Comparison of ENCODE assay signal across 23 mouse cellular contexts in the genomic region with DNA sequence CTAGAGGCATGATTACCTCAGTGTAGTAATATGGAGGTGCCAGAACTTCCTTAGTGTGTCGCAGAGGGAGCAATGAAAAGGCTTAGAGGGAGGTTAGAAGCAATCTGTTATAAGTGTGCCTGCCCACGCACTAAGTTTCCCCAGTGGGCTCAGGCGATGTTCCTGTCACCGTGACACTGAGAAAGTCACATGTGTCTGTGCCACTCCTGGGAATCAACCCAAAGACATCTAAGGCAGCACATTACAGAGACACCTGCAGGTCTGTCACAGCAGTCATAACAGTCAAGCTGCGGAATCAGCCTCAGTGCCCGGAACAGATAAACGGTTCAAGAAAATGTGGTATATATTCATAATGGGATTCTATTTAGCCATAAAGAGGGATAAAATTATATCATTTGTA. TPM values are rescaled to one million over a fixed set of nuclear protein-coding genes. Genes with fewer than 3 reads are reported as not detected.
DNase-seq lines count a peak whose midpoint lies in the region; ATAC-seq and TF ChIP-seq lines count a peak whose summit lies in the region.
"Had no signal": no experiment of that assay in that cellular context is flagged by ENCODE, and none has a peak within 500 bp of the region (broad histone marks: within the 10 kb centered on the region; RNA-seq: fewer than 3 reads in every experiment).

No protein-coding gene starts in this region.

- H3K9ac ChIP-seq in midbrain, embryonic 15.5 days = no peak overlapping the region
- H3K9ac ChIP-seq: embryonic facial prominence, embryonic 13.5 days; liver, postnatal 0 days; neural tube, embryonic 12.5 days; stomach, embryonic 15.5 days had no signal

- TF ChIP-seq POLR2A in brain, embryonic 14.5 days (IDR thresholded peaks at IDR 0.05; ENCODE audit: borderline replicate concordance, extremely low read depth, insufficient read depth, insufficient read length, poor library complexity, severe bottlenecking) = no peak

- peak; percentile 12 to 52 for DNase-seq in left cerebral cortex, adult 8-10 months (ENCODE audit: low spot score in 2 of 2)
- DNase-seq in left cerebral cortex, postnatal 10 days (ENCODE audit: extremely low spot score in 1 of 2, low spot score in 2 of 2) = no peak
- DNase-seq in brain, embryonic 14.5 days (ENCODE audit: low read depth) = peak; percentile 56
- DNase-seq in layer of hippocampus, postnatal 36 days = no peak
- no peak for DNase-seq in cerebellum, adult 8-10 months
- DNase-seq: adrenal gland, adult 8-10 months; B cell, adult 2 months; cerebellum, adult 2 months; gastrocnemius, postnatal 10 days; heart, adult 2 months; liver; liver, postnatal 0 days; thymus, postnatal 14 days had no signal

- peaks cover 36% of the 10 kb centered on the region for H3K4me1 ChIP-seq in midbrain, embryonic 15.5 days
- H3K4me1 ChIP-seq: embryonic facial prominence, embryonic 13.5 days; stomach, embryonic 15.5 days had no signal

- H3K9me3 ChIP-seq in midbrain, embryonic 15.5 days = no peaks in the 10 kb centered on the region
- H3K9me3 ChIP-seq: embryonic facial prominence, embryonic 13.5 days; hindbrain, embryonic 10.5 days; neural tube, embryonic 12.5 days; stomach, embryonic 15.5 days had no signal

- peak overlapping the region; percentile 83; the same call in 1 of the 2 replicates for H3K27ac ChIP-seq in midbrain, embryonic 15.5 days
- H3K27ac ChIP-seq: embryonic facial prominence, embryonic 13.5 days; heart, adult 2 months; hindbrain, embryonic 10.5 days; neural tube, embryonic 12.5 days; stomach, embryonic 15.5 days had no signal

- no peak for TF ChIP-seq CTCF in brain, embryonic 14.5 days (IDR thresholded peaks at IDR 0.05; ENCODE audit: borderline replicate concordance, extremely low read depth, insufficient read depth, insufficient read length)

- no peak overlapping the region for H3K4me2 ChIP-seq in midbrain, embryonic 15.5 days
- H3K4me2 ChIP-seq: embryonic facial prominence, embryonic 13.5 days; neural tube, embryonic 12.5 days; stomach, embryonic 15.5 days had no signal

- 62% methylated on average over 7 of the region's 7 CpGs for WGBS in midbrain, embryonic 15.5 days

- intact Hi-C loops in left cerebral cortex, postnatal 10 days (cut with DNase I) = no loop called here

- H3K27me3 ChIP-seq in midbrain, embryonic 15.5 days (replicated peaks) = 0 out of 2 replicates have a peak, but pooled peaks cover 3% of the 10 kb centered on the region

- no peak overlapping the region for H3K4me3 ChIP-seq in midbrain, embryonic 15.5 days
- H3K4me3 ChIP-seq: embryonic facial prominence, embryonic 13.5 days; heart, adult 2 months; hindbrain, embryonic 10.5 days; neural tube, embryonic 12.5 days; stomach, embryonic 15.5 days had no signal

- no peaks in the 10 kb centered on the region for H3K36me3 ChIP-seq in midbrain, embryonic 15.5 days (replicated peaks)
- H3K36me3 ChIP-seq: embryonic facial prominence, embryonic 13.5 days; hindbrain, embryonic 10.5 days; neural tube, embryonic 12.5 days; stomach, embryonic 15.5 days had no signal

- peak; percentile 81 for ATAC-seq in frontal cortex, adult (ENCODE audit: low TSS enrichment)
- ATAC-seq in midbrain, embryonic 15.5 days (replicated peaks) = no peak
- no peak for ATAC-seq in megakaryocyte progenitor cell, adult 5-6 weeks (replicated peaks; ENCODE audit: poor library complexity)
- ATAC-seq: liver, postnatal 0 days had no signal

RNA-seq across cellular contexts. Expression of gene Igfbpl1, which starts 5.3 kb away (rescaled TPM):
- total RNA-seq in left cerebral cortex, adult 8-10 months (2022) = 1 to 10 TPM in 3 of 4 experiments, under 1 TPM in 1; 0.62 to 2.9 (median 2.1) TPM
- 1 to 10 TPM; 2.6 to 2.9 TPM for total RNA-seq in left cerebral cortex, postnatal 10 days (2021)
- 266 and 421 TPM in 2 replicates for polyA plus RNA-seq in brain, embryonic 14.5 days (2012; rRNA removed)
- polyA plus RNA-seq in midbrain, embryonic 15.5 days (2015; fragmentation: Nextera tagmentation; extraction: Ambion mirVana) = 57.0 and 65.1 TPM in 2 replicates
- 1 to 10 TPM; 6.6 TPM for total RNA-seq in layer of hippocampus, postnatal 36 days (2021)
- total RNA-seq in megakaryocyte progenitor cell, adult 5-6 weeks (2015) = not detected in 2 replicates
- not detected in 2 replicates for total RNA-seq in megakaryocyte progenitor cell, adult 5-6 weeks (2017)
- polyA plus RNA-seq: kidney, embryonic 16.5 days; liver, postnatal 0 days; spleen, adult 2 months had no signal

RNA-seq across cellular contexts. Expression of gene Stra6l, which starts 16.5 kb away (rescaled TPM):
- under 1 TPM in 2 of 4 experiments, not detected in 2; 0.11 to 0.16 TPM for total RNA-seq in left cerebral cortex, adult 8-10 months (2022)
- not detected for total RNA-seq in left cerebral cortex, postnatal 10 days (2021)
- 2.6 and 4.1 TPM in 2 replicates for polyA plus RNA-seq in brain, embryonic 14.5 days (2012; rRNA removed)
- polyA plus RNA-seq in midbrain, embryonic 15.5 days (2015; fragmentation: Nextera tagmentation; extraction: Ambion mirVana) = 1.0 and 1.1 TPM in 2 replicates
- not detected for total RNA-seq in layer of hippocampus, postnatal 36 days (2021)
- 0.24 TPM in 1 of 2 replicates, not detected in the other for total RNA-seq in megakaryocyte progenitor cell, adult 5-6 weeks (2015)
- 0.07 TPM in 1 of 2 replicates, not detected in the other for total RNA-seq in megakaryocyte progenitor cell, adult 5-6 weeks (2017)
- total RNA-seq: heart, adult 2 months; layer of hippocampus, adult 18-20 months had no signal
- polyA plus RNA-seq: embryonic facial prominence, embryonic 13.5 days had no signal

RNA-seq across cellular contexts. Expression of gene Aldh1b1, which starts 33.2 kb away (rescaled TPM):
- total RNA-seq in left cerebral cortex, adult 8-10 months (2022) = 1 to 10 TPM; 7.0 to 8.8 (median 7.8) TPM
- 10 to 100 TPM; 17.7 to 18.3 TPM for total RNA-seq in left cerebral cortex, postnatal 10 days (2021)
- polyA plus RNA-seq in brain, embryonic 14.5 days (2012; rRNA removed) = 9.8 and 11.4 TPM in 2 replicates
- 22.5 and 23.3 TPM in 2 replicates for polyA plus RNA-seq in midbrain, embryonic 15.5 days (2015; fragmentation: Nextera tagmentation; extraction: Ambion mirVana)
- total RNA-seq in layer of hippocampus, postnatal 36 days (2021) = 1 to 10 TPM; 8.1 to 8.7 TPM
- total RNA-seq in megakaryocyte progenitor cell, adult 5-6 weeks (2015) = 5.4 and 7.5 TPM in 2 replicates
- total RNA-seq in megakaryocyte progenitor cell, adult 5-6 weeks (2017) = 21.9 and 28.6 TPM in 2 replicates

RNA-seq across cellular contexts. Expression of gene Ccdc180, which starts 58.1 kb away (rescaled TPM):
- total RNA-seq in left cerebral cortex, adult 8-10 months (2022) = under 1 TPM; 0.21 to 0.44 (median 0.36) TPM
- total RNA-seq in left cerebral cortex, postnatal 10 days (2021) = under 1 TPM; 0.08 to 0.21 TPM
- polyA plus RNA-seq in brain, embryonic 14.5 days (2012; rRNA removed) = 0.21 and 0.41 TPM in 2 replicates
- polyA plus RNA-seq in midbrain, embryonic 15.5 days (2015; fragmentation: Nextera tagmentation; extraction: Ambion mirVana) = 0.39 and 0.43 TPM in 2 replicates
- total RNA-seq in layer of hippocampus, postnatal 36 days (2021) = under 1 TPM; 0.10 to 0.25 TPM
- 0.22 and 1.1 TPM in 2 replicates for total RNA-seq in megakaryocyte progenitor cell, adult 5-6 weeks (2015)
- 0.24 and 0.71 TPM in 2 replicates for total RNA-seq in megakaryocyte progenitor cell, adult 5-6 weeks (2017)
- total RNA-seq: gastrocnemius, postnatal 10 days; heart, adult 2 months had no signal
- polyA plus RNA-seq: embryonic facial prominence, embryonic 13.5 days; neural tube, embryonic 12.5 days; spleen, adult 2 months had no signal

Comparison
In these comparisons a context has a peak if more than half of its experiments do, and no peak if none do; other contexts are left out.
1. DNase-seq: peak in left cerebral cortex, adult 8-10 months (2 of 2) and brain, embryonic 14.5 days (single experiment); none in left cerebral cortex, postnatal 10 days (0 of 2), layer of hippocampus, postnatal 36 days (0 of 2) and cerebellum, adult 8-10 months (single experiment).